Mouse (Mus musculus) embryo, embryonic 10 days (tissue): Measurements from ENCODE around the gene Plcg2.

ENCODE experiments used
- DNase-seq: peaks from one replicate; pipeline ENCODE4 v3.0.0-alpha.2; 2015; ENCODE audit warnings: low spot score

Gene Plcg2

DNA sequence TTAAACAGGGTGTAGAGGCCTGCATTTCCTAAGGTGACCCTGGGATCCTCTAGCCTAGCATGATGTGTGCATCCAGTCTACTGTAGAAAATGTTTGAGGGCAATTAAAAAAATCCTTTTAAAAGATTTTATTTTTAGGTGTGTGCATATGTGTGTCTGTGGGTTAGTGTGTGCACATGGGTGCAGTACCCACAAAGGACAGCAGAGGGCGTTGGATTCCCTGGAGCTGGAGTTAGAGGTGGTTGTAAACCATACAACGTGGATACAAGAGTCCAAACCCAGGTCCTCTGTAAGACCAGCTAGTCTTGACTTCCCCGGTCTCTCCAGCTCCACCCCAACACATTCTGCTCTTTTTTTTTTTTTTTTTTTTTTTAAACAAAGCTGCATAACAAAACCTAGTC, 139.4 kb downstream of the Plcg2 start:
- DNase-seq, result no peak

DNA sequence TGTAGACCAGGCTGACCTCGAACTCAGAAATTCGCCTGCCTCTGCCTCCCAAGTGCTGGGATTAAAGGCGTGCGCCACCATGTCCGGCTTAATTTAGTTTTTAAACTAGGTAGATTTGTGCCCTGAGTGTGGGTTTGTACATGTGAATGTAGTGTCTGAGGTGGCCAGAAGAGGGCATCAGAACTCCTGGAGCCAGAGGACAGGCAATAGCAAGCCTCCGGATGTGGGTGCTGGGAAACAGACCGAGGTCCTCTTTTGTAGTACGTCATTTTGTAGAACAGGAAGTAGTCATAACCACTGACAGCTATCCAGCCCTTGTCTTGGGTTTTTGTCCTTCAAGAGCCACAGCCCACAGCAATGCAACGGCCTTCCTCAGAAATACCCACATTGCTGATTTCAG, 141.5 kb downstream of the Plcg2 start:
- DNase-seq, result no peak

DNA sequence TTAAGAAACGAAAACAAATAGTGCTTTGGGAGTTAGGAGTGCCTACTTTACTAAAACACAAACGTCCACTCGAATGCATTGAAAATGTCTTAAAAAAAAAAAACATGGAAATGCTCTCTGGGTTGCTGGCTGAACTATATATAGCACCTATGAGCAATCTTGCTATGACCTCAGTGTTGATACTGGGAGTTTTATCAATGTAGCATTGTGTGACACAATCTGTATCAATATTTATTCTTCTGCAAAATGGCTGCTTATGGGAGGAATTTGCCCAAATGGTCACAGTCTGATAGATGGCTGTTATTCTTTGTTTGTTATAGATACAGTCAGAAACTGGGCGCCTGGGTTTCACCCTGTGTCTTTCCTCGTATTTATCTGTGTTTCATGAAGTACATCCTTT, 147.4 kb downstream of the Plcg2 start:
- DNase-seq, result no peak

DNA sequence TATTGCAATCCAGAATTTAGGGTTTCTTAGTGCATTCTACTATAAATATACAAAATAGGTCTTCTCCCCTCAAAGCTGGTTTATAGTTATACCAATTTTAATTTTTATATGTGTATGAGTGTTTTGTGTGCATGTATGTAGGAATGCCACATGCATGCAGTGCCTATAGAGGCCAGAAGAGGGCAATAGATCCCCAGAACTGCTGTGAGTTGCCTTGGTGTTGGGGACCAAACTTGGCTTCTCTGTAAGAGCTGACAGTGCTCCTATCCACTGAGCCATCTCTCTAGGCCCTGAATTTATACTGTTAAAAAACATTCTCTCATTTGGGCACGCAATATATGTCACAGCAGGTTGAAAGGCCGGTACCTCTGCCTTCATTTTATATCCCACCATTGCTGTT, 147.9 kb downstream of the Plcg2 start:
- DNase-seq, result peak; percentile 76

DNA sequence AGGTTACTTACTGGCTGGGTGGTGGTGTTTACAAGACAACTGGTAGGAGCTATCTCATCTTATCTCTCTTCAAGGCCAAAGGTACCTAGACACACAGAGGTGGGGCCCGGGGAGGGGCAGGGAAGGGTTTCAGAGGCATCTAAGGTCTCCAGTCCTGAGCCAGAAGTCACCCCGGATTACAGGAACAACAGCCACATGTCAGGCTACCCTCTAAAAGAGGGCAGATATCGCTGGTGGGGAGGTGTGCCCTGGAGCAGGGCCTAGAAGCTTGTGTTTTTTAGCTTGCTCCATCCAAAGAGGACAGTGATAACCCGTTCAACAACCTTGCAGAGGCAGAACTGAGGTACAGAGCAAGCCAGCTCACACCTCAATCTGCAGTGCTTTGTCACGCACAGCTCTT, 148.3 kb downstream of the Plcg2 start:
- DNase-seq, result no peak

DNA sequence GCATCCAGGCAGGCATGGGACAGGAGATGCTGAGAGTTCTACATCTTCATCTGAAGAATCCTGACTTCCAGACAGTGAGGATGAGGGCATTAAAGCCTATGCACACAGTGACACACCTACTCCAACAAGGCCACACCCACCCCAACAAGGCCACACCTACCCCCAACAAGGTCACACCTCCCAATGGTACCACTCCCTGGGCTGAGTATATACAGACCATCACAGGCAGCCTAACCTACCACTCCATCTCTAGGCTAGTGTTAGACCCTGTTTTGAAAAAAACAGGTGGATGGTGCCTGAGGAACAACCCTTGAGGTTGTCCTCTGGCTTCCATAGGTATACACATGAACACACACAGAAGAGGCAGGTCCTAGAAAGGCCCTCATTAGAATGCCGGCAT, 154.2 kb downstream of the Plcg2 start:
- DNase-seq, result no peak

DNA sequence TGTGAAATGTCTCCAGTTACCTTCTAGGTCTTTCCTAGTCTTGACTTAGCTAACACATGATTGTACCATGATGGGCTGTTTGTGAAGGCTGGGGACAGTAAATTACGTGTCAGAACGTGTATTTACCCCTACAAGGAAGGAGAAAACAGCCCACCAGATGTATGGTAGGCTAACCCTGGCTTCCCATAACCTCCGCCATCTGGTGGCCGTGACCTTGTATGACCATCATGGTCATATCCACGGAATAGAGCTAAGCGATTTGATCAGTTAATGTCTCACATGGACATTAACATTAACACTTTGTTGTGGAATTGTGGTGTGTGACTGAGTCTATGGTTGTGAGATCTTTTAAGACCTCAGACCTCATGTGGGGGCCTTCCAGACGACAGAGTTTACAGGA, 160.9 kb downstream of the Plcg2 start:
- DNase-seq, result peak; percentile 17

DNA sequence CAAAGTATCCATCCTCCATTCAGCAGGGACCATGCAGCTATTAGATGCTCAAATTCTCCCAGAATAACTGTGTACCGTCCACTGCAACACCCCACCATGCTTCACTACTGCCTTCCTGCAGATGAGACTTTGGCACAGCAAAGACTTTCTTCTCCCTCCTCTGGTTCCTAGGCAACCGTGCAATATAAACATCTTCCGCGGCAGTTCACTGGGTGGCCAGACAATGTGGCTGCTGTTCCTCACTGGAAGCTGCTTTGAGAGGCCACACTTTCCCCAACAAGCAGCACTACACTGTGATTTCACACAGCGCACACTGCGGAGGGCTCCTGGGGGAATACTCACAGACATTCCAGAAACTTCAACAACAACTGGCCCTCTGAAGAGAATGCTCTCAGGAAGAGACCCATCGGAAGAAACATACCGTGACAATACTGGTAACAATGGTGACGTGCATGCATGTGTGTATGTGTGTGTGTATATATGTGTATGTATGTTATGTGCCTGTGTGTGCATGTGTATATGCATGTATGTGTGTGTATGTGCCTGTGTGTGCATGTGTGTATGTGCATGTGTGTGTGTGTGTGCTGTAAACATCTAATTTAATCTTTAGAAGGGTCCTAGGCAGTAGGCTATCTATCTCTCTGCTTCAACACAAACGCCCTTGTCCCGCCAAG, 162.4 kb downstream of the Plcg2 start:
- DNase-seq, result peak; percentile 85

DNA sequence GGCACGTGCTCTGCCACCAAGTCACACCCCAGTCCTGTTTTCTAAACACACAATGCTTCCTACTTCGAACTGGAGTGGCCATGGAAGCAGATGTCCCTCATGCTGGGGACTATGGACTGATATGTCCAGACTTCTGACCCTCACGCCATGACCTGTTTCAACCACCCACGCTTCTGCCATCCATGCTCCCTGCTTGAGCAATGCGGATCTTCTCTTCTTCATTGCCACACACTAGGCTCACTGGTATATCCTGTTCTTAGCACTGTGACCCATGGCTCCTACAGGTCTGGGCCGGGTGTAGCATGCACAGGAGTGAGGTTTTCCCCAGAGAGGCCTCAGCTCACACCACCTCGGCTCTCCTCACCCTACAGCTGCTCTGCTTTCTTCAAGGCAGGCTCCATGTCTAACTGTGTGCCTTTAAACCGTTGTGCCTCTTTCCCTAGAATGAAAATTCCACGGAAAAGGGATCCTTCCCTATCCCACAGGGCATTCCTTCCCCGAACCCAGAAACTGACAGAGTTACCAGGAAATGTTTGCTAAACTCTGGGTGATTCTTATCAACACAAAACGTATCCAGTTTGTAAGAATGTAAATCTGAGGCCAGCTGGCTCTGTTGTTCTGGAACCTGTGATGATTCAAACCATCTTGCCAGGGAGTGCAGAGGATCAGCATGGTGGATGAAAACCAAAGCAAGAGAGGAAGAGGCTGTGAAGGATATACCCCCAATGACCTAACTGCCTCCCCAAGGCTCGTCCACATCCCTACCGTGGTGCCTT, 169.4 kb downstream of the Plcg2 start:
- no peak for DNase-seq

DNA sequence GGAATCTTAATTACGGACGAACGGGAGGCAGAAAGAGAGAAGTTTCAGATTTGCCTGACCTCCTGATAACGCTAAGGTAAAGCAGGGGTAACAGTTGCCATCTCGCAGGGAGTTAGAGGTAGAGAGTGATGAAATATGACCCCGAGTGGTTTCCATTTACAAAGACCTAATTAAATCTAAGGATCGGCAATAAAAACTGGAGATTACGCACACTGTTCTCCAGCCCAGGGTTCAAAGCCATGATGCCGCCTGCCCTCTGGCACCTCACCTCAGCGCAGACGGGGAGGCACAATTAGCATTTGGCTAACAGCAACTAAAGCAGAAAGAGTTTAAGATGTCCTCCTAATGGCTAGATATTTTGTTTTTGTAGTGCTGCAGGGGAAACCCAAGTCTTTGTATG, 172.4 kb downstream of the Plcg2 start:
- DNase-seq, result peak; percentile 43

DNA sequence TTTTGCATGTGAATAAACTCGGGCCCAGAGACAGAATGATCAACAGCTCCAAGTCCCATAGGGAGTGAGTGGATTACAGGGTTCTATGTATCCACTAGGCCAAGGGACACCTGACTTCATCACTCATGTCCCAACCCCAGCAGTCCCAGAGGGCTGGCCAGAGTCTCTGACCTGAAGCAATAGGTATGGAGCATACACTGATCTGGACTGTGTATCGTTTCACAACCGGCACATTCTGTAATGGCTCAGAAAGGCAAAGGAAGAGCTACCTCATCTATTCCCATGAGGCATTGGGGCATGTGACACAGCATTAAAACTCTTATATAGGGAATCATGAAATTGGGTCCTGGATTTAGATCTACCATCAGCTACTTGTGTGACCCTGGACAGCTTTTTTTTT, 174.5 kb downstream of the Plcg2 start:
- no peak for DNase-seq

DNA sequence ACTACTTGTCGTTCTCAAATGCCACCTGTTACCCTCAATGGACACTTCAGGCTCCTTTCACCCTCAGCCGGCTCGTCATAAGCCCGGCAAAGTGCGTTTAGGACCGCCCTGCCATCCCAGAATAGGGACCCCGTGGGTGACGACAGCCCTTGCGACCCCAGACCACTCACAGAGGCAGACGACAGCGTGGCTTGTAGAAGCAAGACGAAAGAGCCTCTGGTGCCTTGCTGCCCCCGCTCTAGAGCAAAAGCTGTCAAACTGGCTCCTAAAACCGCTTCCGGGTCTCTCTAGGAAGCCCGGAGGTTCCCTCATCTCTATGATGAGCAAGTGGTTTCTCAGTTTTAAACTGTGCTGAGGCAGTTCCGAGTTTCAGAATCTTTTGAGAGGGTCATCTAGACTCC, 175.3 kb downstream of the Plcg2 start, which contains the start of gene Sdr42e1:
Sdr42e1 (minus strand) TSS at position 260 of the 401 bp plus-strand sequence.
- peak; percentile 32 for DNase-seq

DNA sequence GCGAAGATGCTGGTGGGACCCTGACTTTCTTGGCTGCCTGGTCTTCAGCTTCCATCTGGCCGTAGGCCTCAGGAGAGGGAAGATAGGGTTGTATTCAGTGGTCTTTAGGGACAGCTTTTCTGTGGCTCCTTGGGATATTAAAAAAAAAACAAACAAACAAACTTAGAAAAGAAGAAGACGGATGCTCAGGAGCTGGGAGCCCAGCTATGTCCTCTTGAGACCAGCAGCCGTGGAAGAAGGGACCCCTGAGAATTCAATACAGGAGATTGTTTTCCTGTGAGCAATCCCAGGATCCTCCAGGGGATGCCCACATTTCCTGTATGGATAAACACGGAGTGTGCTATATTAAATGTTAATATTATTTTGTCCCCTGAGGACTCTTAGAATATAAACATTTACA, 177.1 kb downstream of the Plcg2 start:
- no peak for DNase-seq

DNA sequence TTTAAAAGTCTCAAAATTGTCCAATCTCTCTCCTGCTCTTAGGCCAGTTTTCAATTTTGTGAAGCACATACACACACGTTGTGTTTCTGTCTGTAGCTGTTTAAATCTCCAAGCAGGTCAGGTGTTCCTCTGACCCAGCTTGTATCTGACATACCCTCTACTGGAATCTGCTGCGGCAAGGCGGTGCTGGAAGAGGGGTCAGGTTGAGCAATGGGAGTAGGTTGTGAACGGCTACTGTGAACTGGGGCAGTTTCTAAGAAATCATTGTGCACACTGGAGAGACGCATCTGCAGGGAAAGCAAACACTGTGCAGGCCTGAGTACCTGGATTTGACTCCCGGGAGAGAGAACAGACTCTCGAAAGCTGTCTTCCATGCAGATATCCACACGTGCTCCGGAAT, 178.4 kb downstream of the Plcg2 start:
- no peak for DNase-seq

DNA sequence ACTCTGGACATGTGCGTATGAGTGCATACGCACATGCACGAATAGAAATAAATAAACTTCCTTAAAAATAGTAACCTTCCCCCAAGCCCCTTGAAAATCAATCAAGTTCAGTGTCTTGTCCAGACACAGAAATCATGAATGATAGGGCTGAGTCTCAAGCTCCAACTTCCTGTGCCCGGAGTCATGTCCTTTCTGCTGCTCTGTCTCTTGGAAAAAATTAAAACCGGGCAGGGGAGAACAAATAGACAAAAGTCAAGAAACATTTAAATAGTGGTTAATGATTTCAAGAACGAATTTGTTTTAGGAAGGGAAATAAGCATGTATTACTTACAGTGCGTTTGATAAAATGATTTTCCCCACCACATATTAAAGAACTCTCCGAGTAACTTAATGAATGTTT, 178.9 kb downstream of the Plcg2 start:
- DNase-seq, result no peak

DNA sequence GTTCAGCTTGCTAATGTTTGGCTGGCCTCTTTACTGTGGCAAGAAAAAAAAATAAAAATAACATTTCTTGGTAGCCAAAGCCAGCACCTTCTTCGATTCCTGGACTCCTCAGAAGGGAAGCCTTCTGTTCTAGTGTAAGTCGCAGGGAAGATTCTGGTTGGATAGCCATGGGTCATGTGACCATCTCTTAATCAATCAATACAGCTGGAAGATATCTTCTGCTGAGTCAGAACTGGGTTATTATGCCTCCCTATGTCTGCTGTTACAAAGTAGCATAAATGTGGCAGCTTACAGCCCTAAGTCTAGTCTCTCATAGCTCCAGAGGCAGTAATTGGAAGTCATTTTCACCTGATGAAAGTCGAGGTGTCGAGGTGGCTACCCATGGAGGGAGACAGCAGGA, 180.6 kb downstream of the Plcg2 start:
- DNase-seq, result no peak

DNA sequence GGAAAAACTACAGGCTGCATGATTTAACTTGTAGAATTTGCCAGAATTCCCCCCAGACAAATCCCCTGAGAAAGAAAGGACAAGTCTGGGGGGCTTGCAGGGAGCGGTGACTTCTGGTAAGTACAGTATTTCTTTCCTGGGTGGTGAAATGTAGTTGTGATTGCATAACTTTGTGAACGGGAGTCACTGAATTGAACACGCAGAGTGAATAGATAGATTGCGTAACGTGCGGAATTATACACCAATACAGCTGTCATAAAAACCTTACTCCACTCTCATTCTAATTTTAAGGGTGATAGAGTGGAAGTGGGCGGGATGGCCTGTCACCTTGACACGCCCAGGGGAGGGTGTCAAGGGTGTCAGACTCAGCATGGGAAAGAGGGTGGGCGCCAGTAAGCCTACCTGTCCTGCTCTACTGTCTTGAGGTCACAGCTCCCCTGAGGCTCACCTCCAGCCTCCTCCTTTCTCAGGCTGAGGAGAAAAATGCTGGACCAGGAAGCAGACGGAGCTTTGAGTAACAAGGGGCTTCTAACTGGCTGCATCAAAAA, 185.9 kb downstream of the Plcg2 start:
- DNase-seq, result no peak

DNA sequence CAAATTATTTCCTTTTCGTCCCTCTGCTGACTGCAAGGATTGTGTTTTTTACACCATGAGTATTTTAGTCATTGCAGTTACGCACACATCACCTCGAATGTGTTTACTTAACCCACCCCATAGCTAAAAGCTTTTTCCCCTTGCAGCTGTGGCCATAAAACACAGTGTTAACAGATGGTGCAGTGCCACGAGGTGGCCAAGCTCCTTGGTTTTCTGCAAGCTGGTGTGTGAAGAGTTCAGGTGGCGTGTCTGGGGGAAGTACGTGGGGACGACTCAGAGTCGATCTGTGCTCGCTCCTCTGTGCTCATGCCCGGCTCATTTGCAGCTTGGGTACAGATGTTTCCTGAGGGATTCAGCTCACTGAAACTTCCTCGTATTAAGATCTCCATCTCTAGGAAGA, 186.4 kb downstream of the Plcg2 start:
- peak; percentile 27 for DNase-seq
